Mouse (Mus musculus) ES-E14 (cell line): ENCODE data around the gene Slc4a4. TPM values are rescaled to one million over a fixed set of nuclear protein-coding genes. Genes with fewer than 3 reads are reported as not detected.

Experiments
- DNase-seq: peaks from one replicate; pipeline ENCODE4 v3.0.0-alpha.2; 2013; ENCODE audit warnings: low read depth, low spot score
- H3K27ac ChIP-seq: 2 replicates; pipeline ENCODE4 v1.5.1; 2012; ENCODE audit warnings: low read depth, mild to moderate bottlenecking, low read length, moderate library complexity, mixed read lengths; ENCODE audit not compliant: poor library complexity, insufficient read depth, severe bottlenecking
- H3K36me3 ChIP-seq: 2 replicates; pipeline ENCODE4 v1.6.1; 2012; ENCODE audit warnings: mild to moderate bottlenecking, low read length, moderate library complexity, mixed read lengths; ENCODE audit not compliant: control insufficient read depth, poor library complexity, insufficient read depth, severe bottlenecking
- H3K4me1 ChIP-seq, 2 experiments: fragments of 150-350 bp in 1 of 2; sonication (generic) in 1 of 2; 2 replicates each; pipeline ENCODE4 v1.6.1; 2012; ENCODE audit warnings: low read length in 2 of 2, mild to moderate bottlenecking in 1 of 2, mixed read lengths in 1 of 2; ENCODE audit not compliant: control insufficient read depth in 2 of 2, insufficient read depth in 2 of 2, poor library complexity in 1 of 2
- H3K4me3 ChIP-seq, 2 experiments: fragments of 150-350 bp in 1 of 2; sonication (generic) in 1 of 2; 2 replicates each; pipeline ENCODE4 v1.5.1; 2012; ENCODE audit warnings: low read length in 2 of 2, low read depth in 1 of 2, mild to moderate bottlenecking in 1 of 2, mixed read lengths in 1 of 2; ENCODE audit not compliant: insufficient read depth in 1 of 2, poor library complexity in 1 of 2, severe bottlenecking in 1 of 2
- H3K9ac ChIP-seq: 2 replicates; pipeline ENCODE4 v1.6.1; 2012; ENCODE audit warnings: low read depth, mild to moderate bottlenecking, low read length, mixed read lengths; ENCODE audit not compliant: poor library complexity, insufficient read depth, severe bottlenecking
- H3K9me3 ChIP-seq: fragments of 150-350 bp; sonication (generic); 2 replicates; pipeline ENCODE4 v1.6.1; 2012; ENCODE audit warnings: low read depth, mild to moderate bottlenecking, low read length; ENCODE audit not compliant: control insufficient read depth, insufficient read depth
- CHD2 ChIP-seq: IDR thresholded peaks from 2 replicates; pipeline ENCODE4 v1.6.1; 2014; ENCODE audit warnings: mild to moderate bottlenecking, low read depth, low read length, inconsistent platforms
- HCFC1 ChIP-seq: IDR thresholded peaks from 2 replicates; pipeline ENCODE4 v1.6.1; 2012; ENCODE audit warnings: low read length, inconsistent platforms, borderline replicate concordance; ENCODE audit not compliant: insufficient read depth
- MAFK ChIP-seq: IDR thresholded peaks from 2 replicates; pipeline ENCODE4 v1.6.1; 2014; ENCODE audit warnings: mild to moderate bottlenecking, low read depth, low read length, inconsistent platforms; ENCODE audit not compliant: insufficient read depth
- ZC3H11A ChIP-seq: IDR thresholded peaks from 2 replicates; pipeline ENCODE4 v1.6.1; 2012; ENCODE audit warnings: low read depth, mild to moderate bottlenecking, inconsistent platforms, low read length, borderline replicate concordance
- ZNF384 ChIP-seq: IDR thresholded peaks from 2 replicates; pipeline ENCODE4 v1.6.1; 2012; ENCODE audit warnings: low read depth, low read length, inconsistent platforms
- in situ Hi-C, 2 experiments: fragments of 600-800 bp; cut with MboI; formaldehyde crosslinking; loops; one replicate each; pipeline ENCODE4 v1.15.1; 2025; ENCODE audit warnings: low sequenced_read_pairs in 2 of 2, inconsistent platforms in 1 of 2; ENCODE audit not compliant: unreplicated experiment in 2 of 2
- total RNA-seq: library from RNA; depleted of rRNA; stranded (reverse); fragments of 300-350 nt; gene quantifications from 2 replicates; pipeline ENCODE4 v1.2.3, GENCODE M21; 2012

Gene Slc4a4
- total RNA-seq, 1 experiment: 2.5 TPM

DNA sequence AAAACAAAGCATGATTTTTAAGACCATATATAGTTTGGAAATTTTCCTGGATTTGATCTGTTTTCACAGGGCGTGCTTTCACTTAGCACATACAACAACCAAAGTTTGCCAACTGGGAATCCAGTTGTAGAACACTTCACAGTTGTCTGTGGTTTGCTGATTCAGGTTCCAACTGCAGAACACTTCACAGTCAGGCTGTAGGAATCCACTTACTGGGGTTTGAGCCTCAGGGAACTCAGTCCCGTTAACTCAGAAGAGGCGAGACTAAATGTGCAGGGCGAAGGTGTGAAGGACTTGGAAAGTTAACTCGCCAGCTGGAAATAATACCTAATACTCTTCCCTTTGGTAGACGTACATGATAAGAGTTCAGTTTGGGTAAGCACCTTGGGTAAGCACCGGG lies 345.7 kb downstream of the Slc4a4 start:
- Histone ChIP-seq H3K9me3 (no peaks in the 10 kb centered on the region), H3K4me3 (no peak overlapping the region), H3K4me1 (no peaks in the 10 kb centered on the region), H3K27ac (no peak overlapping the region), H3K36me3 (no peaks in the 10 kb centered on the region), H3K9ac (no peak overlapping the region)
- in situ Hi-C loops: no loop called here
- DNase-seq: no peak
- no peak for TF ChIP-seq ZNF384

DNA sequence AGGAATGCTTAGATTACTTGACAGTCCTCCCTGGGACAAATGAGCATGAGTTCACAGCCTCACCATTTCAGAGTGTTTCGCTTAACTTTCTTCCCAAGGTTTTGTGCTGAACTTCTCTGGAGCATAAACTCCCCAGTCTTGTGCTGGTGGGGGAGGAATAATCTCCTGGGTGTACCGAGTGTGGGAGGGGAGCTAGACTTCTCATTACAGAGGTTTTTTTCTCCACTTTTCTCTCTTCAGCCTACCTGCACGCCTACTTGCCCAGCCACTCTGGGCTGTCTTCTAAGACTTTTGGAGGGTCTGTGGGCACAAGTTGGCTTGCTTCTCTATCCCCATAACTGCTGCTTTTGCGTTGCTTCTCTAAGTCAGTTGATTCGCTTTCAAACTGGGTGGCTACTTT lies 365.2 kb downstream of the Slc4a4 start:
- no peak overlapping the region for H3K4me3 ChIP-seq
- no peaks in the 10 kb centered on the region for H3K4me1 ChIP-seq
- H3K9me3 ChIP-seq: no peaks in the 10 kb centered on the region
- in situ Hi-C loops: no loop called here
- no peaks in the 10 kb centered on the region for H3K36me3 ChIP-seq
- no peak overlapping the region for H3K9ac ChIP-seq
- TF ChIP-seq CHD2 (no peak), HCFC1 (no peak), ZNF384 (no peak), MAFK (no peak), ZC3H11A (no peak)
- no peak overlapping the region for H3K27ac ChIP-seq
- DNase-seq: no peak

DNA sequence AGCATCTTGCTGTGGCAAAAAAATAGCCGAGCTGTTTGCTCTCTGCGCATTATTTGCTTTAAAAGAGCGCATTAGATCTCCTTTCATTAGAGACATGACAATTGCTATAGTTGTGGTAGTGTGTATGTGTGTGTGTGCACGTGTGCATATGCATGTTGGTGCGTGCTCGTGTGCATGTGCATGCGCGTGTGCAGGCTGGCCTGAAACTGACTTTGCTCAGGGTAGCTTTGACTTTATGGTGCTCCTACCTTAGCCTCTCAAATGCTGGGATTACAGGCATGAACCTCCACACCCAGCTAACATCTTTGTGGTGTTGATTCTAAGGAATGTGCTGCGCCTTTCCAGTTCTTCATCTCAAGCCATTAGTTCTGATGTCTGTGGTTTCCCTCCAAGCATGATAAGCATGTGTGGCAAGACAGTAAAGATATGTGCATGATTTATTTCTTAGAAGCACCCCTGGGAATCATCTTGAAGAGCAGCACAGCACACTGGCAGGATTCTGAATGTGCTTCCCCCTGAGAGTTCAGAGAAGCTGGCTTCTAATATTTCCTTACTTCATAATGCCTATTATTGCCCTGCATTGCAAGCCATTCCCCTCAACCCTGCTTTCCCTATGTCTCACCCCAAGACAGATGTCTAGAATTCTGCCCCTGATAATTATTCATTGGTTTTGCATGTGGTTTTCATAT lies 373.3 kb downstream of the Slc4a4 start:
- Histone ChIP-seq H3K4me3 (no peak overlapping the region), H3K9ac (no peak overlapping the region), H3K27ac (no peak overlapping the region), H3K9me3 (no peaks in the 10 kb centered on the region), H3K4me1 (no peaks in the 10 kb centered on the region), H3K36me3 (no peaks in the 10 kb centered on the region)
- in situ Hi-C loops: no loop called here
- no peak for DNase-seq
- TF ChIP-seq ZNF384 (no peak), ZC3H11A (no peak), HCFC1 (no peak), CHD2 (no peak), MAFK (no peak)

DNA sequence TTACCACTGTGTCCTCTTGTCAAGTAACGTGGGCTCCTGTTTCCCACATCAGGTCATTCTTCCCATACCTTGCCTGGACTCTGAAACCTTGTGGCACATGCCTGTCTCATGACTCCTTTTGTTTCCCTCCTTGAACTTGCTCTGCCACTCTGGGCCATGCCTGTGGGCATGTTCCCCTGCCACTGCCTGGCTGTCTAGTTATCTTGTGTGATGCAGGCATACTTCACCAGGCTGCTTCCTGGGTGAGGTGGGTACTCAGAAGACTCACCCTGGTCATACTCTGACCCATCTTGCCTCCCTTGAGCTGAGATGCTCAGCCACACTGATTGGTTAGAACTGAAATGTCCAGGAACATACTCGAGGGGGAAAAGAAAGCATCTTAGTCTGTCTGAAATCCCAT lies 390.4 kb downstream of the Slc4a4 start:
- H3K9ac ChIP-seq: no peak overlapping the region
- no peaks in the 10 kb centered on the region for H3K9me3 ChIP-seq
- no peak overlapping the region for H3K27ac ChIP-seq
- in situ Hi-C loops: no loop called here
- no peaks in the 10 kb centered on the region for H3K4me1 ChIP-seq
- TF ChIP-seq MAFK (no peak), HCFC1 (no peak), ZC3H11A (no peak), CHD2 (no peak), ZNF384 (no peak)
- DNase-seq: no peak
- H3K36me3 ChIP-seq: no peaks in the 10 kb centered on the region
- H3K4me3 ChIP-seq: no peak overlapping the region

DNA sequence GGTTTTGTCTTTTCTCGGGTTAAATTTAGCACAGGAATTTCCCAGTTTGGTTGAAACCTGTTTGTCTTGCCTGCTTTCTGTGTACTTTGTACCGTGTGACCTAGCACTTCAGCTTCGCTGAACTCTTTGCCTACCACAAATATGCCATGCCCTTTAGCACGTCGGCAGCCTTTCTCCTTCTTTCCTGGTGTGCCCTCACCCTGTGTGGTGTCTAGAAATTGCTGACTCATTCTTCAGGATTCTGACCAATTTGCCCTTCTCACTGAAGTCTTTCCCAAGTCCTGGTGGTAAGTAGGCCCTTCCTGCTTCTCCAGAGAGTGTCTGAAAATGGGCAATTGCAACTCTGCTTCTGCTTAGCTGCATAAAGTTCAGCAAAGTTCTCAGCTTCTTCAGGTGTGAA lies 391.0 kb downstream of the Slc4a4 start:
- H3K27ac ChIP-seq: no peak overlapping the region
- H3K9ac ChIP-seq: no peak overlapping the region
- DNase-seq: no peak
- in situ Hi-C loops: no loop called here
- no peaks in the 10 kb centered on the region for H3K36me3 ChIP-seq
- H3K9me3 ChIP-seq: no peaks in the 10 kb centered on the region
- no peaks in the 10 kb centered on the region for H3K4me1 ChIP-seq
- H3K4me3 ChIP-seq: no peak overlapping the region
- TF ChIP-seq CHD2 (no peak), MAFK (no peak), HCFC1 (no peak), ZC3H11A (no peak), ZNF384 (no peak)
